Mouse (Mus musculus): Measurements from ENCODE around the gene Ddn. TPM values are rescaled to one million over a fixed set of nuclear protein-coding genes. Genes with fewer than 3 reads are reported as not detected.

The Ddn gene
- polyA plus RNA-seq, 1 experiment from 2014 or later: 0.54 TPM

GRCm38 (mm10) chr15:98790761-98791160 lies 18.5 kb downstream of the Ddn start:
- peak overlapping the region; percentile 47 for H3K4me3 ChIP-seq
- DNase-seq (ENCODE audit: low spot score): no peak

GRCm38 (mm10) chr15:98789661-98790535 lies 19.4 kb downstream of the Ddn start, which contains the start of gene Wnt1:
Gene Wnt1, plus strand, starts transcription at chr15:98789857.
- Histone ChIP-seq H3K27ac (replicated peaks) (peak within 1 kb of the TSS; percentile 77), H3K9me3 (replicated peaks) (no peaks in the 10 kb centered on the region), H3K27me3 (ENCODE audit: low read depth, poor library complexity, severe bottlenecking) (peaks cover 99% of the 10 kb centered on the region), H3K36me3 (no peaks in the 10 kb centered on the region), H3K4me1 (peaks cover 54% of the 10 kb centered on the region), H3K4me3 (peak within 1 kb of the TSS; percentile 47)
- DNase-seq (ENCODE audit: low spot score): peak; percentile 72
- WGBS: under 1% methylated on average over 51 of the region's 51 CpGs

More at GRCm38 (mm10) chr15:98790761-98791160, 18.5 kb downstream of the Ddn start:
- Histone ChIP-seq H3K36me3 (no peaks in the 10 kb centered on the region), H3K9me3 (replicated peaks) (no peaks in the 10 kb centered on the region), H3K27me3 (ENCODE audit: low read depth, poor library complexity, severe bottlenecking) (peaks cover 99% of the 10 kb centered on the region), H3K27ac (replicated peaks) (peak overlapping the region; percentile 77), H3K4me1 (peaks cover 63% of the 10 kb centered on the region)
- WGBS: under 1% methylated on average over 23 of the region's 23 CpGs

- H3K36me3 ChIP-seq: no peaks in the 10 kb centered on the region
- no peak for DNase-seq (ENCODE audit: low spot score)
- 12% methylated on average over 24 of the region's 24 CpGs for WGBS
- peaks cover 48% of the 10 kb centered on the region for H3K4me1 ChIP-seq
- no peaks in the 10 kb centered on the region for H3K9me3 ChIP-seq (replicated peaks)
- peak overlapping the region; percentile 47 for H3K4me3 ChIP-seq
- peak overlapping the region; percentile 65 for H3K27ac ChIP-seq (replicated peaks)
- H3K27me3 ChIP-seq (ENCODE audit: low read depth, poor library complexity, severe bottlenecking): peaks cover 99% of the 10 kb centered on the region
Observed at GRCm38 (mm10) chr15:98788972-98789660, 20.2 kb downstream of the Ddn start.

- peaks cover 36% of the 10 kb centered on the region for H3K4me1 ChIP-seq
- no peaks in the 10 kb centered on the region for H3K36me3 ChIP-seq
- DNase-seq (ENCODE audit: low spot score): peak; percentile 24
- no peak overlapping the region for H3K4me3 ChIP-seq
- 47% methylated on average over 4 of the region's 4 CpGs for WGBS
- H3K27me3 ChIP-seq (ENCODE audit: low read depth, poor library complexity, severe bottlenecking): peaks cover 95% of the 10 kb centered on the region
- no peaks in the 10 kb centered on the region for H3K9me3 ChIP-seq (replicated peaks)
- no peak overlapping the region for H3K27ac ChIP-seq (replicated peaks)
Observed at GRCm38 (mm10) chr15:98787930-98788329, 21.4 kb downstream of the Ddn start.

GRCm38 (mm10) chr15:98785744-98786143 lies 23.5 kb downstream of the Ddn start:
- H3K27ac ChIP-seq (replicated peaks): no peak overlapping the region
- no peaks in the 10 kb centered on the region for H3K9me3 ChIP-seq (replicated peaks)
- peaks cover 95% of the 10 kb centered on the region for H3K27me3 ChIP-seq (ENCODE audit: low read depth, poor library complexity, severe bottlenecking)
- 39% methylated on average over 7 of the region's 7 CpGs for WGBS
- H3K4me3 ChIP-seq: no peak overlapping the region
- H3K4me1 ChIP-seq: peaks cover 17% of the 10 kb centered on the region
- H3K36me3 ChIP-seq: no peaks in the 10 kb centered on the region
- DNase-seq (ENCODE audit: low spot score): peak; percentile 42

- no peak overlapping the region for H3K27ac ChIP-seq (replicated peaks)
- 32% methylated on average over 6 of the region's 6 CpGs for WGBS
Observed at GRCm38 (mm10) chr15:98781166-98781565, 28.1 kb downstream of the Ddn start.

GRCm38 (mm10) chr15:98780573-98780972 lies 28.7 kb downstream of the Ddn start:
- H3K27ac ChIP-seq (replicated peaks): no peak overlapping the region
- no peaks in the 10 kb centered on the region for H3K36me3 ChIP-seq
- H3K4me3 ChIP-seq: no peak overlapping the region
- 3% methylated on average over 13 of the region's 13 CpGs for WGBS
- peak; percentile 36 for DNase-seq (ENCODE audit: low spot score)
- H3K27me3 ChIP-seq (ENCODE audit: low read depth, poor library complexity, severe bottlenecking): peaks cover 96% of the 10 kb centered on the region
- no peaks in the 10 kb centered on the region for H3K9me3 ChIP-seq (replicated peaks)
- H3K4me1 ChIP-seq: peaks cover 45% of the 10 kb centered on the region

More at GRCm38 (mm10) chr15:98781166-98781565, 28.1 kb downstream of the Ddn start:
- no peak for DNase-seq (ENCODE audit: low spot score)
- Histone ChIP-seq H3K27me3 (ENCODE audit: low read depth, poor library complexity, severe bottlenecking) (peaks cover 95% of the 10 kb centered on the region), H3K9me3 (replicated peaks) (no peaks in the 10 kb centered on the region), H3K4me3 (no peak overlapping the region), H3K36me3 (no peaks in the 10 kb centered on the region), H3K4me1 (peaks cover 39% of the 10 kb centered on the region)

- Histone ChIP-seq H3K9me3 (replicated peaks) (no peaks in the 10 kb centered on the region), H3K27me3 (ENCODE audit: low read depth, poor library complexity, severe bottlenecking) (peaks cover 96% of the 10 kb centered on the region), H3K36me3 (no peaks in the 10 kb centered on the region), H3K4me3 (no peak overlapping the region), H3K4me1 (peaks cover 48% of the 10 kb centered on the region), H3K27ac (replicated peaks) (no peak overlapping the region)
- WGBS: 3% methylated on average over 8 of the region's 8 CpGs
- DNase-seq (ENCODE audit: low spot score): no peak
Observed at GRCm38 (mm10) chr15:98780075-98780474, 29.2 kb downstream of the Ddn start.

- peak; percentile 21 for DNase-seq (ENCODE audit: low spot score)
- H3K4me1 ChIP-seq: peaks cover 51% of the 10 kb centered on the region
- 0 out of 2 replicates have a peak overlapping the region, but pooled peaks have one; percentile 7 for H3K4me3 ChIP-seq
- peaks cover 96% of the 10 kb centered on the region for H3K27me3 ChIP-seq (ENCODE audit: low read depth, poor library complexity, severe bottlenecking)
- 3% methylated on average over 10 of the region's 11 CpGs for WGBS
- no peaks in the 10 kb centered on the region for H3K36me3 ChIP-seq
- no peaks in the 10 kb centered on the region for H3K9me3 ChIP-seq (replicated peaks)
- no peak overlapping the region for H3K27ac ChIP-seq (replicated peaks)
Observed at GRCm38 (mm10) chr15:98778806-98779205, 30.5 kb downstream of the Ddn start.

- peak overlapping the region; percentile 44 for H3K4me3 ChIP-seq
- no peak overlapping the region for H3K27ac ChIP-seq (replicated peaks)
- peaks cover 51% of the 10 kb centered on the region for H3K4me1 ChIP-seq
- DNase-seq (ENCODE audit: low spot score): peak; percentile 38
- peaks cover 100% of the 10 kb centered on the region for H3K27me3 ChIP-seq (ENCODE audit: low read depth, poor library complexity, severe bottlenecking)
- WGBS: 1% methylated on average over 25 of the region's 25 CpGs
- no peaks in the 10 kb centered on the region for H3K36me3 ChIP-seq
- no peaks in the 10 kb centered on the region for H3K9me3 ChIP-seq (replicated peaks)
Observed at GRCm38 (mm10) chr15:98778191-98778770, 31.0 kb downstream of the Ddn start.

GRCm38 (mm10) chr15:98777762-98778161 lies 31.5 kb downstream of the Ddn start, which contains the start of gene Wnt10b:
Gene Wnt10b, minus strand, starts transcription at chr15:98778150.
- Histone ChIP-seq H3K4me3 (peak within 1 kb of the TSS; percentile 44), H3K27me3 (ENCODE audit: low read depth, poor library complexity, severe bottlenecking) (peaks cover 100% of the 10 kb centered on the region), H3K27ac (replicated peaks) (no peak within 1 kb of the TSS), H3K9me3 (replicated peaks) (no peaks in the 10 kb centered on the region), H3K36me3 (no peaks in the 10 kb centered on the region), H3K4me1 (peaks cover 54% of the 10 kb centered on the region)
- WGBS: under 1% methylated on average over 29 of the region's 33 CpGs
- DNase-seq (ENCODE audit: low spot score): peak; percentile 52

- H3K27me3 ChIP-seq (ENCODE audit: low read depth, poor library complexity, severe bottlenecking): peaks cover 100% of the 10 kb centered on the region
- H3K27ac ChIP-seq (replicated peaks): no peak overlapping the region
- peak; percentile 55 for DNase-seq (ENCODE audit: low spot score)
- H3K4me3 ChIP-seq: peak overlapping the region; percentile 44
- H3K36me3 ChIP-seq: no peaks in the 10 kb centered on the region
- peaks cover 61% of the 10 kb centered on the region for H3K4me1 ChIP-seq
- H3K9me3 ChIP-seq (replicated peaks): no peaks in the 10 kb centered on the region
- 1% methylated on average over 19 of the region's 19 CpGs for WGBS
Observed at GRCm38 (mm10) chr15:98777005-98777616, 32.2 kb downstream of the Ddn start.
